Comparison of ENCODE assay signal across 8 mouse cellular contexts in the genomic region with DNA sequence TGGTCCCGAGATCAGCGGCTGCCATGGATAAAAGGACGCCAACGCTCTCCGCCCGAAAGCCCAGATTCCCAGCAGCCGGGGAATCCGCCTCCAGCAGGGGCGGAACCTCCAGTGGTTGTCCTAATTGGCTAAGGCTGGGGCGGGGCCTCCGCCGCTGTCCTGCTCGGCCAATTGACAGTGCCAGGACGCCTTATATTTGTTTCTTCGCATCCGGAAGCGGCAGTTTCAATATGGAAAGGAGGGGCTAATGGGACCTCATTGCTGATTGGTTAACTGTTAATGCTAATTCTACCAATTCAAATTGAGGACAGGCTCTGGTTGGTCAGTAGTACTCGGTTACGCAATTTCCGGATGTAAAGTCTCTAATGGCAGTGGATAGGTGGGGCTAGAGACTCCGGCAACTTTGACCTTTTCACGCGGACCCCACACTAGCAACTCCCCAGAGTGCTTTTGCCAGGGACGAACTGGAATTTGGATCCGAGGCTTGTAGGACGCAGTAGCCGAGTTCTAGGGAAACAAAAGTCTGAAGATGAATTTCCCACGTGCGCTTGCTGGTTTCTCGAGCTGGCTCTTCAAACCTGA. TPM values are rescaled to one million over a fixed set of nuclear protein-coding genes. Genes with fewer than 3 reads are reported as not detected.
DNase-seq lines count a peak whose midpoint lies in the region; ATAC-seq and TF ChIP-seq lines count a peak whose summit lies in the region.

TSS of gene Miip (minus strand) at position 367 of the 582 bp plus-strand sequence.
TSS of gene Fv1 (plus strand) at position 530 of the 582 bp plus-strand sequence.

- H3K27me3 ChIP-seq in E14TG2a.4 (ENCODE audit: insufficient read depth, low read length) = no peaks in the 10 kb centered on the region
- no peaks in the 10 kb centered on the region for H3K27me3 ChIP-seq in forebrain, embryonic 13.5 days
- H3K27me3 ChIP-seq in liver, postnatal 0 days (ENCODE audit: insufficient read depth, low read length) = no peaks in the 10 kb centered on the region
- H3K27me3 ChIP-seq in neural tube, embryonic 14.5 days (ENCODE audit: control insufficient read depth, insufficient read depth, low read length) = no peaks in the 10 kb centered on the region

- peak within 1 kb of the TSS; percentile 87 for H3K9ac ChIP-seq in forebrain, embryonic 13.5 days
- H3K9ac ChIP-seq in liver, postnatal 0 days (replicated peaks) = peak within 1 kb of the TSS; percentile 94
- H3K9ac ChIP-seq in neural tube, embryonic 14.5 days (replicated peaks; ENCODE audit: low read depth, low read length) = peak within 1 kb of the TSS; percentile 68

- no peak for TF ChIP-seq CTCF in E14TG2a.4 (conservative IDR thresholded peaks at IDR 0.05; ENCODE audit: low read length)
- TF ChIP-seq CTCF in liver, postnatal 0 days (IDR thresholded peaks at IDR 0.05; ENCODE audit: low read depth) = peak; percentile 18

- peak within 1 kb of the TSS; percentile 80 for H3K27ac ChIP-seq in forebrain, embryonic 13.5 days
- peak within 1 kb of the TSS; percentile 95 for H3K27ac ChIP-seq in liver, postnatal 0 days (ENCODE audit: low read depth)
- H3K27ac ChIP-seq in neural tube, embryonic 14.5 days (ENCODE audit: low read depth, low read length) = peak within 1 kb of the TSS; percentile 82

- under 1% methylated on average over 30 of the region's 30 CpGs for WGBS in forebrain, embryonic 13.5 days
- under 1% methylated on average over 30 of the region's 30 CpGs for WGBS in large intestine, adult 2 months
- under 1% methylated on average over 30 of the region's 30 CpGs for WGBS in liver, postnatal 0 days (ENCODE audit: insufficient replicate concordance)
- WGBS in neural tube, embryonic 14.5 days = under 1% methylated on average over 30 of the region's 30 CpGs

- peaks cover 51% of the 10 kb centered on the region for H3K9me3 ChIP-seq in E14TG2a.4 (ENCODE audit: low read length)
- no peaks in the 10 kb centered on the region for H3K9me3 ChIP-seq in forebrain, embryonic 13.5 days (replicated peaks)
- no peaks in the 10 kb centered on the region for H3K9me3 ChIP-seq in liver, postnatal 0 days (ENCODE audit: low read length)
- H3K9me3 ChIP-seq in neural tube, embryonic 14.5 days (ENCODE audit: control insufficient read depth, low read length) = no peaks in the 10 kb centered on the region

- peak within 1 kb of the TSS; percentile 91 for H3K4me2 ChIP-seq in forebrain, embryonic 13.5 days
- H3K4me2 ChIP-seq in liver, postnatal 0 days (ENCODE audit: low read depth, low read length) = peak within 1 kb of the TSS; percentile 82
- peak within 1 kb of the TSS; percentile 88 for H3K4me2 ChIP-seq in neural tube, embryonic 14.5 days (ENCODE audit: low read depth, low read length)

- peaks cover 15% of the 10 kb centered on the region for H3K36me3 ChIP-seq in E14TG2a.4 (ENCODE audit: insufficient read depth, low read length)
- H3K36me3 ChIP-seq in forebrain, embryonic 13.5 days (ENCODE audit: poor library complexity, severe bottlenecking) = peaks cover 52% of the 10 kb centered on the region
- peaks cover 36% of the 10 kb centered on the region for H3K36me3 ChIP-seq in liver, postnatal 0 days (replicated peaks; ENCODE audit: insufficient read depth, low read length)
- H3K36me3 ChIP-seq in neural tube, embryonic 14.5 days (ENCODE audit: control insufficient read depth, insufficient read depth, low read length) = peaks cover 18% of the 10 kb centered on the region

- TF ChIP-seq EP300 in liver, postnatal 0 days (IDR thresholded peaks at IDR 0.05; ENCODE audit: low read depth) = no peak; the same call in none of the 2 replicates

- H3K4me3 ChIP-seq in E14TG2a.4 (replicated peaks; ENCODE audit: low read length) = peak within 1 kb of the TSS; percentile 74
- H3K4me3 ChIP-seq in forebrain, embryonic 13.5 days = peak within 1 kb of the TSS; percentile 86
- peak within 1 kb of the TSS; percentile 99 for H3K4me3 ChIP-seq in liver, postnatal 0 days (ENCODE audit: low read depth, low read length)
- H3K4me3 ChIP-seq in neural tube, embryonic 14.5 days (ENCODE audit: low read depth, low read length) = peak within 1 kb of the TSS; percentile 60

- peak; percentile 97 for ATAC-seq in cerebellum, adult (ENCODE audit: insufficient number of reproducible peaks, low FRiP score, low TSS enrichment)
- peak; percentile 98 for ATAC-seq in forebrain, embryonic 13.5 days
- peak; percentile 97 for ATAC-seq in liver, postnatal 0 days
- ATAC-seq in neural tube, embryonic 14.5 days (ENCODE audit: low read depth) = peak; percentile 98

- intact Hi-C loops in heart, postnatal 10 days (cut with DNase I) = no loop called here

- peak; percentile 96 to 97 for DNase-seq in heart, postnatal 10 days
- peak; percentile 99 for DNase-seq in large intestine, adult 2 months (ENCODE audit: low read depth, low spot score)
- DNase-seq in liver, postnatal 0 days = peak; percentile 95
- peak; percentile 94 for DNase-seq in testis, postnatal 10 days (ENCODE audit: low spot score)

- no peaks in the 10 kb centered on the region for H3K4me1 ChIP-seq in E14TG2a.4 (replicated peaks; ENCODE audit: low read depth, low read length)
- peaks cover 26% of the 10 kb centered on the region for H3K4me1 ChIP-seq in forebrain, embryonic 13.5 days
- H3K4me1 ChIP-seq in liver, postnatal 0 days (ENCODE audit: insufficient read depth) = peaks cover 22% of the 10 kb centered on the region
- peaks cover 16% of the 10 kb centered on the region for H3K4me1 ChIP-seq in neural tube, embryonic 14.5 days (ENCODE audit: control insufficient read depth, insufficient read depth, low read length)

RNA-seq across cellular contexts. Expression of gene Miip, which starts in this region (rescaled TPM):
- 60.4 and 62.3 TPM in 2 replicates for polyA plus RNA-seq in forebrain, embryonic 13.5 days (2015; fragmentation: Nextera tagmentation; extraction: Ambion mirVana)
- total RNA-seq in heart, postnatal 10 days (2021) = 10 to 100 TPM in 1 of 2 experiments, 1 to 10 TPM in 1; 8.8 to 12.4 TPM
- polyA plus RNA-seq in large intestine, adult 2 months (2012; rRNA removed) = 53.3 and 64.6 TPM in 2 replicates
- 17.5 and 19.0 TPM in 2 replicates for polyA plus RNA-seq in liver, postnatal 0 days (2015; fragmentation: Nextera tagmentation; extraction: Ambion mirVana)
- polyA plus RNA-seq in neural tube, embryonic 14.5 days (2014; fragmentation: Nextera tagmentation; extraction: Ambion mirVana) = 22.8 and 29.0 TPM in 2 replicates

RNA-seq across cellular contexts. Expression of gene Fv1, which starts in this region (rescaled TPM):
- 14.8 and 15.8 TPM in 2 replicates for polyA plus RNA-seq in forebrain, embryonic 13.5 days (2015; fragmentation: Nextera tagmentation; extraction: Ambion mirVana)
- 10 to 100 TPM; 11.2 to 14.3 TPM for total RNA-seq in heart, postnatal 10 days (2021)
- 1.4 and 2.1 TPM in 2 replicates for polyA plus RNA-seq in large intestine, adult 2 months (2012; rRNA removed)
- polyA plus RNA-seq in liver, postnatal 0 days (2015; fragmentation: Nextera tagmentation; extraction: Ambion mirVana) = 0.90 TPM in 2 replicates
- 7.4 and 13.8 TPM in 2 replicates for polyA plus RNA-seq in neural tube, embryonic 14.5 days (2014; fragmentation: Nextera tagmentation; extraction: Ambion mirVana)

Comparison
In these comparisons a context has a peak if more than half of its experiments do, and no peak if none do; other contexts are left out.
1. Peak in every context shown above with its lines: DNase-seq, ATAC-seq, H3K4me3 ChIP-seq and H3K27ac ChIP-seq.